Mouse (Mus musculus): ENCODE results near the gene Gm11549. TPM values are rescaled to one million over a fixed set of nuclear protein-coding genes. Genes with fewer than 3 reads are reported as not detected.
A peak's percentile ranks its signal among the peaks of the same experiment; 100 is the strongest.

Gm11549 gene
- polyA plus RNA-seq (2015; fragmentation: Nextera tagmentation; extraction: Ambion mirVana) = not detected in 2 replicates

DNA sequence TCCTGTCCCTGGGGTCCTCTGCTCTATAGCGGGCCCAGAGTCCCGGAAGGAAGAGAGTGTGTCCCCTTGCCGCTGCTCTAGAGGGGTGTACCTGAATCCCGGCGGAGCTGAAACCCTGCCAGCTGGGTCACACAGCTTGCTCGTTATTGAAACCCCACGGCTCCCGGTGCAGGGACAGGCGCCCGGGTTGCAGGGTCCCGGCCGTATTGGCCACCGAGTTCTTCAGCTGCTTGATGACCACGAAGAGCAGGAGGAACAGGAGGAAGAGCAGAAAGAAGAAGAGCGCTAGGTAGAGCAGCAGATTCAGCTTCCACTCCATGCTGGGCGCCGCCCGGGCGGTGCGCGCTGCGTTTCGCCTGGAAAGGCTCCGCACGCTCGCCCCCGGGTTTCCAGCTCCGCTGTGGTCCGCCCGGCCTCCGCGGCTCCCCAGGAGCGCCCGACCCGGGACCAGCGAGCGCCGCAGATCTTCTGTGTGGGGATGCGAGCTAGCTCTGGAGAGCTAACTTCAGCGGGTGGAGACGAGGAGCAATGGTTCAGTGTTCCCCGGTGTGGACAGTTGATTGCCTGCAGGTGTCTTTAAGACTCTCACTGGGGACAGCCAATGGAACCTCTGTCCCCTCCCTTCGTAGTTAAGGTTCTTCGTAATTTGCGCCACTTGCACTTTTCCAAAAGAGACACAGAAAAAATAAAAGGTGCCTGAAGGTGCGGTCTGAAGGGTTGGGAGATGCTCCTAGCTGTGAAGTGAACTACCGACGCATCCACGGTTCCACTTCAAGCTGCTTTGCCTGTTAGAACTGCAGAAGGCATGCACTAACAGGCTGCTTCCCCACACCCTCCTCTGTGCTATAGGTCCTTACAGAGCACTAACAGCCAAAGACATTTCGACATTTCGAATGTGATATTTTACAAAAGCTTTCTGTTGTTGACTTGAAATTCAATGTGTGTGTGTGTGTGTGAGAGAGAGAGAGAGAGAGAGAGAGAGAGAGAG is at the start of gene Gm11549:
Gene Gm11549 (minus strand): TSS at position 741 of the 988 bp plus-strand sequence.
- DNase-seq = no peak
- Histone ChIP-seq H3K9me3 (replicated peaks) (no peaks in the 10 kb centered on the region), H3K27me3 (peaks cover 40% of the 10 kb centered on the region), H3K9ac (peak within 1 kb of the TSS; percentile 33; the same call in 1 of the 2 replicates), H3K36me3 (no peaks in the 10 kb centered on the region), H3K4me2 (peak within 1 kb of the TSS; percentile 56), H3K4me1 (replicated peaks) (0 out of 2 replicates have a peak, but pooled peaks cover 6% of the 10 kb centered on the region), H3K4me3 (replicated peaks) (peak within 1 kb of the TSS; percentile 40), H3K27ac (no peak within 1 kb of the TSS)
- no peak for ATAC-seq (ENCODE audit: low read depth)
- WGBS (ENCODE audit: insufficient replicate concordance) = 2% methylated on average over 51 of the region's 51 CpGs

DNA sequence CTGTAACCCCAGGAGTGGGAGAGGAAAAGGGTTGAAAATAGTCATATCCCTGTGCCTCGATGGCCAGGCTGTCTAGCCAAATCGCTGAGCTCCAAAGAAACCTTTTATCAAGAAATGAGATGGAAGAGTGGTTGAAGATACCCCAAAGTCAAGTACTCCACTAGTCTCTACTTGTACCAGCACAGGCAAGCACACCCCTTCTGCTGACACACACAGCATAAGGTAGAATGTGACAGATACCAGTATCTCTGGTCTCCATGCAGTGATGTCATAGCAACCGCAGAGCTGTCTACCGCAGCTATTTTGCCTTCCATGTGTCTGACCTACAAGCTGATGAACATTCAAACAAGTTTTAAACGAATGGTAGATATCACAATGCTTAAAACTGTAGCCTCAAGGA is 48.2 kb upstream of the Gm11549 start:
- H3K9ac ChIP-seq = peak overlapping the region; percentile 98
- H3K4me1 ChIP-seq (replicated peaks) = peaks cover 45% of the 10 kb centered on the region
- WGBS (ENCODE audit: insufficient replicate concordance) = 22% methylated on average over 5 of the region's 5 CpGs
- peak; percentile 59 for DNase-seq
- H3K9me3 ChIP-seq (replicated peaks) = no peaks in the 10 kb centered on the region
- peak overlapping the region; percentile 97 for H3K4me3 ChIP-seq (replicated peaks)
- no peaks in the 10 kb centered on the region for H3K27me3 ChIP-seq
- peak overlapping the region; percentile 93 for H3K27ac ChIP-seq
- H3K4me2 ChIP-seq = peak overlapping the region; percentile 83
- ATAC-seq (ENCODE audit: low read depth) = peak; percentile 68
- H3K36me3 ChIP-seq = peaks cover 57% of the 10 kb centered on the region

DNA sequence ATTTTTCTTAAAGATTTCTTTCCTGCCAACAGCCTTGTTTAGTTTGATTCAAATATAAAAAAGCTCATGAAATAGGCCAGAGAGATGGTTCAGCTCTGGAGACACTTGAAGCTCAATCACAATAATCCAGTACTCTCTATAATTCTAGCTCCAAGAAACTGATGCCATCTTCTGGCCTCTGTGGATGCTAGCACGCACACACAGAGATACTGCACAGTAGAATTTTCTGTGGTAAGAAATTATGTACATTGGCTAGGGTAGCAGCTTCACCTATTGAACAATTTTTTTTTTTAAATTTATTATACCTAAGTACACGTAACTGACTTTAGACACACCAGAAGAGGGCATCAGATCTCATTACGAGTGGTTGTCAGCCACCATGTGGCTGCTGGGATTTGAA is 42.1 kb upstream of the Gm11549 start:
- WGBS (ENCODE audit: insufficient replicate concordance) = 86% methylated on average over 3 of the region's 3 CpGs
- peaks cover 81% of the 10 kb centered on the region for H3K36me3 ChIP-seq

DNA sequence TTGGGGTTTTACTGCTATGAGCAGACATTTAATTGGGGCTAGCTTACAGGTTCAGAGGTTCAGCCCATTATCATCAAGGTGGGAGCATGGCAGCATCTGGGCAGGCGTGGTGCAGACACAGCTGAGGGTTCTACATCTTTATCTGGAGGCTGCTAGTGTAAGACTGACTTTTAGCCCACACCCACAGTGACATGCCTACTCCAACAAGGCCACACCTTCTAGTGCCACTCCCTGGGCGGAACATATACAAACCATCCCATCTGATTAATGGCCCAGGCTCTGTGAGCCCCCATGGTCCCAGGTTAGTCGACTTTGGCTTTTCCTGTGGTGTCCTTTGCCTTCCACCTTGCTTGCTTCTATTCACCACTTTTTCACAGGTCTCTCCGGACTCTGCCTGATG is 38.0 kb upstream of the Gm11549 start:
- Histone ChIP-seq H3K27ac (peak overlapping the region; percentile 37; the same call in 1 of the 2 replicates), H3K4me3 (replicated peaks) (no peak overlapping the region), H3K27me3 (no peaks in the 10 kb centered on the region), H3K9me3 (replicated peaks) (no peaks in the 10 kb centered on the region), H3K4me1 (replicated peaks) (peaks cover 16% of the 10 kb centered on the region), H3K9ac (0 out of 2 replicates have a peak overlapping the region, but pooled peaks have one; percentile 7), H3K36me3 (peaks cover 82% of the 10 kb centered on the region), H3K4me2 (peak overlapping the region; percentile 20; the same call in 1 of the 2 replicates)
- DNase-seq = peak; percentile 62
- peak; percentile 97 for ATAC-seq (ENCODE audit: low read depth)
- WGBS (ENCODE audit: insufficient replicate concordance) = 47% methylated on average over 4 of the region's 4 CpGs

More for the DNA sequence above, 42.1 kb upstream of the Gm11549 start:
- Histone ChIP-seq H3K4me1 (replicated peaks) (peaks cover 36% of the 10 kb centered on the region), H3K27me3 (no peaks in the 10 kb centered on the region), H3K4me2 (no peak overlapping the region), H3K9ac (no peak overlapping the region), H3K4me3 (replicated peaks) (no peak overlapping the region), H3K27ac (no peak overlapping the region), H3K9me3 (replicated peaks) (no peaks in the 10 kb centered on the region)
- DNase-seq = no peak
- no peak for ATAC-seq (ENCODE audit: low read depth)

DNA sequence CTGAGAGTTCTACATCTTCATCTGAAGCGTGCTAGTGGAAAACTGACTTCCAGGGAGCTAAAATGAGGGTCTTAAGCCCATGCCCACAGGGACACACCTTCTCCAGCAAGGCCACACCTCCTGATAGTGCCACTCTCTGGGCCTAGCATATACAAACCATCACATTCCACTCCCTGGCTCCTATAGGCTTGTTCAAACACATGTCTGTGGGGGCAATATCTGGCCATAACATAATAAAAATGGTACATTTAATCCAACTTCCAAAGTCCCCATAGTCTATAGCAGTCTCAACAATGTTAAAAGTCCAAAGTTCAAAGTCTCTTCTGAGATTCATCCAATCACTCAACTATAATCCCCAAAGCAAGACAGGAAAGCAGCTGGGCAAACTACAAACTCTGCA is 36.0 kb upstream of the Gm11549 start:
- no peaks in the 10 kb centered on the region for H3K27me3 ChIP-seq
- H3K27ac ChIP-seq = no peak overlapping the region
- H3K9ac ChIP-seq = no peak overlapping the region
- H3K4me2 ChIP-seq = no peak overlapping the region
- peaks cover 72% of the 10 kb centered on the region for H3K36me3 ChIP-seq
- no peak for ATAC-seq (ENCODE audit: low read depth)
- no peak for DNase-seq
- peaks cover 28% of the 10 kb centered on the region for H3K4me1 ChIP-seq (replicated peaks)
- H3K9me3 ChIP-seq (replicated peaks) = no peaks in the 10 kb centered on the region
- 78% methylated on average over 1 of the region's 1 CpGs for WGBS (ENCODE audit: insufficient replicate concordance)
- H3K4me3 ChIP-seq (replicated peaks) = no peak overlapping the region

DNA sequence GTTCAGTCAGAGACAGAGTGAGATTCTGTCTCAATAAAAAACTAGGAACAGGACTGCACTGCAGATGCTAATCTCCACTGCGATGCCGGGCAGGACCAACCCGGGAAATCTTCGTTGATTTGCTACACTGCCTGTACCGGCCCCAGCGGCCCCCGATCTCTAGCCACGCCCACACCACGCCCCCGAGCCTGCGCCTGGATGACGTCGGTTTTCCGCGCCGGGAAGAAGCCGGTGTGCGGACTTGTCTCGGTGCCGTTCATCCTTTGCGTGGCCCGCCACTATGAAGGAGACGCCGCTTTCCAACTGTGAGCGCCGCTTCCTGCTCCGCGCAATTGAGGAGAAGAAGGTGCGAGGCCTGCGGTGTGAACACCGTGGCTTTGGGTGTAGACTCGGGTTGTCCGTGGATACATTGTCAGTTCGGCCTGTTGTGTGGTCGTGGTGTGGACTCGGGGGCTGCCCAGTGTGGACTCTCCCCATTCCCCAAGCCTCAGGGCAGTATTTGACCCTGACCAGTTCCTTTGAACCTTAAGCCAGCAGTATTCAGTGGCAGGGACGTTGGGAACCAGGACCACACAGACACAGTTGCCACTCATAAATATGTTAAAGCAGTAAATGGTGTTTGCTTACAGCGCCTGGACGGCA is 30.9 kb upstream of the Gm11549 start, which contains the start of gene Exosc9:
Gene Exosc9 (plus strand): TSS at position 201 of the 642 bp plus-strand sequence.
- Histone ChIP-seq H3K4me3 (replicated peaks) (peak within 1 kb of the TSS; percentile 94), H3K9ac (peak within 1 kb of the TSS; percentile 87), H3K36me3 (peaks cover 36% of the 10 kb centered on the region), H3K4me1 (replicated peaks) (peaks cover 24% of the 10 kb centered on the region), H3K27me3 (peaks cover 7% of the 10 kb centered on the region), H3K9me3 (replicated peaks) (no peaks in the 10 kb centered on the region), H3K27ac (peak within 1 kb of the TSS; percentile 50; the same call in 1 of the 2 replicates), H3K4me2 (peak within 1 kb of the TSS; percentile 83)
- ATAC-seq (ENCODE audit: low read depth) = peak; percentile 95
- under 1% methylated on average over 39 of the region's 39 CpGs for WGBS (ENCODE audit: insufficient replicate concordance)
- peak; percentile 80 for DNase-seq

DNA sequence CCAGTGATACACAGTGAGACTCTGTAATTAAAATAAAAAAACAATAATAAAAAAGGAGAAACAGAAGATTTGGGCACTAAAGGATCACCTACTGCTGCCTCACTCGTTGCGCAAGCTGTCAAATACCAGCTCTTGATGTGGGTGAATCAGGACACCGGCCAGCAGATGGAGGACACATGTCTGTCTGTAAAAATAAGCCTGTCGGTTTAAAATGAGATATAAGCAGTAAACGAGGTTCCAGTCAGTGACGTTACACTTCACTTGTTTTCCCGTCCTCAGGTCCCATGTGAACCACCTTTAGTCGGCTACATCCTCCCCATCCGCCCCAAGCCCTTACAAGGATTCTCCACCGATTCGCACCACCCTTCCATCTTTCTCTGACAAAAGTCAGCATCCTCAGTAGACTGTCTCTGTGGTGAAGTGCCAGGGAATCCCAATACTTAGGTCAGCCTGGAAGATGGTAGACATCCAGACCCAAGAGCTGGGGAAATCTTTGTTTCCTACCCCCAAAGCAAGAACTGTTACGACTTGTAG is 30.3 kb upstream of the Gm11549 start:
- Histone ChIP-seq H3K27ac (no peak overlapping the region), H3K4me3 (replicated peaks) (peak overlapping the region; percentile 94), H3K4me1 (replicated peaks) (peaks cover 24% of the 10 kb centered on the region), H3K4me2 (peak overlapping the region; percentile 83), H3K9me3 (replicated peaks) (no peaks in the 10 kb centered on the region), H3K27me3 (peaks cover 7% of the 10 kb centered on the region), H3K36me3 (peaks cover 30% of the 10 kb centered on the region), H3K9ac (peak overlapping the region; percentile 87)
- 25% methylated on average over 12 of the region's 12 CpGs for WGBS (ENCODE audit: insufficient replicate concordance)
- DNase-seq (no peak), ATAC-seq (ENCODE audit: low read depth) (no peak; the same call in 1 of the 2 replicates)

DNA sequence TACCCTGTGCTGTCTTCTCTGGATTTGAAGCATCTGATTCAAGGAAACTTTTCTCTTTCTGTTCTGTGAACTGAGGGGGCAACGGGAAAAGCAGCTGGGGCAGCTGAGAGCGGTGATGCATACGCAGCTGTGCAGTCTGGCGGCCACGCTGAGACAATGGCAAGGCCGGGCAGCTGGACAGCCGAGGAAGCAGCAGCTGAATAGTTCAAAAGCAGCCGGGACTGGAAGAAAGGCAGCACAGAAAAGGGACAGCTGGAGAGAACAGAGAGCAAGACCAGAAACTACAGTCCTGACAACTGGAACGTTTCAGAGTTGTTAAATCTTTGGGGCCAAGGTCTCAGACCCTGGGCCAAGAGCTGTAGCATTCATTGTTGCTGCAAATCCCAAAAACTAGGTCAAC is 29.7 kb upstream of the Gm11549 start:
- Histone ChIP-seq H3K27ac (no peak overlapping the region), H3K9me3 (replicated peaks) (no peaks in the 10 kb centered on the region), H3K9ac (no peak overlapping the region), H3K4me2 (no peak overlapping the region), H3K4me3 (replicated peaks) (no peak overlapping the region), H3K36me3 (peaks cover 25% of the 10 kb centered on the region), H3K27me3 (peaks cover 7% of the 10 kb centered on the region), H3K4me1 (replicated peaks) (peaks cover 24% of the 10 kb centered on the region)
- ATAC-seq (ENCODE audit: low read depth) (no peak), DNase-seq (no peak)
- 51% methylated on average over 9 of the region's 9 CpGs for WGBS (ENCODE audit: insufficient replicate concordance)

DNA sequence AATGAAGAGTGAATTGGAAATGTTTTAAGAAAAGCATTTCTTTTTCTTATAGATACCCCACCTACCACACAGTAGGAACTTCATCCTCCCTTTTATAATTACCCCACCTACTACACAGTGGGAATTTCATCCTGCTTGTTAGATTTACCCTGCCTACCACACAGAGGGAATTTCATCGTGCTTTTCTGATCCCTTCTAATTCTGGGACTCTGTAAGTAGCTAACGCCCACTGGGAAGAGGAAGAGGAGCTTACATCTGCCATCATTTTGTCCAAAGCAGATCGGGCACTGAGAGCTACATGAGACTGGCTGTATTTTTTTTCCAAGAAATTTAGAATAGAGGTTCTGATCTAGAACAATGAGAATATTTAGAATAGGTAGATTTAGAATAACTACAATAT is 23.3 kb upstream of the Gm11549 start:
- 64% methylated on average over 3 of the region's 3 CpGs for WGBS (ENCODE audit: insufficient replicate concordance)
- DNase-seq (no peak), ATAC-seq (ENCODE audit: low read depth) (no peak)
- Histone ChIP-seq H3K36me3 (no peaks in the 10 kb centered on the region), H3K4me3 (replicated peaks) (no peak overlapping the region), H3K9ac (no peak overlapping the region), H3K4me2 (no peak overlapping the region), H3K27me3 (no peaks in the 10 kb centered on the region), H3K4me1 (replicated peaks) (no peaks in the 10 kb centered on the region), H3K9me3 (replicated peaks) (no peaks in the 10 kb centered on the region), H3K27ac (no peak overlapping the region)

DNA sequence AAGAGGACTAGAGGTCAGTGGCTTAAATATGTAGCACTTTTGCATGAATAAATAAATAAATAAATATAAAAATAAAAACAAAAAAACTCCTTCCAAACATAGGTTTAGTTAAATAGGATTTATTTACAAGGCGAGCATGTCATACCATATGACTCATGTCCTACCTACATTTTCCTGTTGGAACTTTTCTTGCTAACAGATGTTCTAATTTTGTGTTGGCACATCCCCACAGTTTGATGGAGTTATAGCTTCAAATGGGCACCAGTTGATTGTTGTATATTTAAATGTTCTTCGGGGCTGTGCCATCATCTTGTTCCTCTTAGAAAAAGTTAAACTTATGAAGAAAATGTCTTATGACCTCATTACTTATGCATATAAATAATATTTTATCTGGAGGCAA is 19.8 kb upstream of the Gm11549 start:
- ATAC-seq (ENCODE audit: low read depth) (no peak), DNase-seq (no peak)
- H3K4me2 ChIP-seq = no peak overlapping the region
- no peaks in the 10 kb centered on the region for H3K36me3 ChIP-seq
- H3K4me1 ChIP-seq (replicated peaks) = no peaks in the 10 kb centered on the region
- no peak overlapping the region for H3K4me3 ChIP-seq (replicated peaks)
- H3K27me3 ChIP-seq = no peaks in the 10 kb centered on the region
- no peak overlapping the region for H3K9ac ChIP-seq
- H3K9me3 ChIP-seq (replicated peaks) = no peaks in the 10 kb centered on the region
- 60% methylated on average over 2 of the region's 2 CpGs for WGBS (ENCODE audit: insufficient replicate concordance)
- no peak overlapping the region for H3K27ac ChIP-seq

DNA sequence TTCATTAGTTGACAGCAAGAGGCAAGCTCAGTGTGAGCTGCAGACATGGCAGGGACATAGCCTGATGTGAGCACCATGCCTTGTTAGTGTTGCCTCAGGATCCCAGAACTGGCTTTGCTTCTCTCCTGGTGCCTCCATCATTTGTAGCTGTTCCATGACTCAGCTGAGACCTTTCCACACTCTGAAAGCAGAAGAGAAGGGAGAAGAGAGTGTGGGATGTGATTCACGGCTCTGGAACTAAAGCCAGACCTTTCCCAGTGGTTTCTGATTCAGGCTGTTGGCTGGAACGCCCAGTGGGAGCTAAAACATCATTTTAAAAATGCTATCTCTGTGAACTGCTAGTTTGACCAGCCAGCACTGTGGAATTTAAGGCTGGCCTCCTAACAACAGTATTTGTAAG is 19.1 kb upstream of the Gm11549 start:
- Histone ChIP-seq H3K9ac (no peak overlapping the region), H3K9me3 (replicated peaks) (no peaks in the 10 kb centered on the region), H3K4me3 (replicated peaks) (no peak overlapping the region), H3K36me3 (no peaks in the 10 kb centered on the region), H3K4me2 (no peak overlapping the region), H3K27ac (no peak overlapping the region), H3K4me1 (replicated peaks) (no peaks in the 10 kb centered on the region), H3K27me3 (no peaks in the 10 kb centered on the region)
- DNase-seq = no peak
- no peak for ATAC-seq (ENCODE audit: low read depth)
- WGBS (ENCODE audit: insufficient replicate concordance) = 24% methylated on average over 2 of the region's 2 CpGs
